Mouse (Mus musculus) gastrocnemius, postnatal 14 days (tissue): Measurements from ENCODE around the gene Mast4. TPM values are rescaled to one million over a fixed set of nuclear protein-coding genes. Genes with fewer than 3 reads are reported as not detected.

Source experiments
- DNase-seq: peaks from one replicate; pipeline ENCODE4 v3.0.0; 2021; ENCODE audit warnings: mixed read lengths
- intact Hi-C: fragments of 180-260 bp; cut with DNase I; formaldehyde crosslinking; loops from one replicate; pipeline ENCODE4 v1.15.1; 2025; ENCODE audit warnings: low total_unique reads
- total RNA-seq, 2 experiments: library from RNA; stranded (reverse); gene quantifications; 2 replicates each; pipeline ENCODE4 v1.2.3; 2021

The Mast4 gene
- total RNA-seq, 2 experiments from 2014 or later, result 28.0 to 31.2 TPM

GRCm38 (mm10) chr13:102806652-102807051 lies 527.6 kb downstream of the Mast4 start:
- intact Hi-C loops, result no loop called here
- DNase-seq, result no peak

DNA sequence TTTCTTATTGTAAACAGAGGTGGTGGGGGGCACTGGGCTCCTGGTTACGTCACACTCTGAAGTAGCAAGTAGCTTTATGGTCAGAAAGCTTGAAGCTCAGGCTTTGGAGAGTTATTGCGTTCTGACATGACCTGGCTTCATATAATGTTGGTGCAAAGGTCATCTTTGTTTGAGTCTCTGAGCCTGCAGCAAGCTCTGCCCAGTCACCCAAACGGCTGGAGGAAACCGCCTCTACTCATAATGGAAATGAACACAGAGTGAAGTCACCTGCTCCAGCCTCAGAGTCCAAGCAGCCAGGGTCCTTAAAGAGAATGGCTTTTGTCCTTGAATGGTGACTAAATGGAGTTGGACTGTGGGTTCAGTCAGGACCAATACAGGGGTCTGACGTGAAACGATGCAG lies 529.1 kb downstream of the Mast4 start:
- intact Hi-C loops, result no loop called here
- no peak for DNase-seq

DNA sequence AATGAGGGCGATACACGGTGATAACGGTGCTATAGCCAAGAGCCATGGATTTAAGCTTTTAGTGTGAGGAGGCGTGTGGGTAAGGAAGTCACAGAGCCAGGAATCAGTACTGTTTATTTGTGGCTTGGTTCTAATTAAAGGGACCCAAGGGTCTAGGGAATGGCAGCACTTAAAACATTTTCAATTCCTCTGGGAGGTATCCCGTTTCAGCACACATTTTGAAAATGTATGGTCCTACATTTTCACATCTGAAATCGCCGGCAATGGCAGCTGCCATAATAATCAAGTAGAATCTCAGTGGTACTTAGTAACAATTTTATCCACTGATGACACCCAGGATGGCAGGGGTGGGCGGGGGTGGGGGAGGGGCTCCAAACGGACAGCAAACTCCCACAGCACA lies 531.1 kb downstream of the Mast4 start:
- intact Hi-C loops, result no loop called here
- no peak for DNase-seq

DNA sequence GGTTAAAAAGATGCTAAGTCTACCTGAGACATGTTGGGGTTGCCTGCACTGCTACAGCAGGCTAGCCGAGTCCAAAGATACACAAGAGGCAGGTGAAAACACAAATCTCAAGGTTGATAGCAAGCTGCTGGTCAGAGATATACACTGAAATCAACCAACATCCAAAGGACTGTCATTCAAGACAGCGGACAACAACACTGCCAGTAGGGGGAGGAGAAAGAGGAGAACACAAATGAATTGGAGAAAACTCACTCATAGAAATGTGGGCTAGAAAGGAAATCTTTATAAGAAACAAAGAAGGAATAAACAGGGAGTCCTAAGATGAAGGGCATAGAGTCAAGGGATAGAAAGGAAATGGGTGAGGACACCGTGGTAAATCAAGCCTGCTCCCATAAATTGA lies 542.1 kb downstream of the Mast4 start:
- intact Hi-C loops, result no loop called here
- no peak for DNase-seq

DNA sequence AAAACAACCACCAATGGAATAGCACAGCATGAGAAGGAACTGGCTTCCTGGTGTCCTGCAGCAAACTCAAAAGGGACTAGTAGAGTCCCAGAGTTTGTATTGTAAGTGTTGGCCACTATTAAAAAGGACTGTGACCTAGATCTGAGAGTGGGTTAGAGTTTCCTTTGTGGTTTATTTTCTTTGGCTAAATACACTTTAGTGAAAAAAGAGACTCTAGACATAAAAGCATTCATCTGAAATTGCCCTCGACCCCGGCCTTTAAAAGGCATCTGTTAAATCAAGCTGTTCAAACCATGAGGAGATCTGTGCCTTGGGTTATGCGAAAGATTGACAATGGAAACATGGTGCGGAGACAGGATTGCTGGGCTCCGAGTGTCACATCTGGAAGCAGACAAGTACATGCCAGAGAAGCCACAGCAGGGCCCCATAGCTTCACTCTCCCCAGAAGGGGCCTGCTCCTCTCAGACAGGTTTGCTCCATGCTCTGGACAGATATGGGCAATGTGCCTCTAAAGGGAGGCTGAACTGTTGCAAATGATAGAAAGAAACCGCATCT lies 543.6 kb downstream of the Mast4 start:
- no peak for DNase-seq
- intact Hi-C loops, result no loop called here

GRCm38 (mm10) chr13:102786666-102787230 lies 547.5 kb downstream of the Mast4 start:
- DNase-seq, result no peak
- intact Hi-C loops, result no loop called here

GRCm38 (mm10) chr13:102783531-102784310 lies 550.6 kb downstream of the Mast4 start:
- no peak for DNase-seq
- intact Hi-C loops, result no loop called here

DNA sequence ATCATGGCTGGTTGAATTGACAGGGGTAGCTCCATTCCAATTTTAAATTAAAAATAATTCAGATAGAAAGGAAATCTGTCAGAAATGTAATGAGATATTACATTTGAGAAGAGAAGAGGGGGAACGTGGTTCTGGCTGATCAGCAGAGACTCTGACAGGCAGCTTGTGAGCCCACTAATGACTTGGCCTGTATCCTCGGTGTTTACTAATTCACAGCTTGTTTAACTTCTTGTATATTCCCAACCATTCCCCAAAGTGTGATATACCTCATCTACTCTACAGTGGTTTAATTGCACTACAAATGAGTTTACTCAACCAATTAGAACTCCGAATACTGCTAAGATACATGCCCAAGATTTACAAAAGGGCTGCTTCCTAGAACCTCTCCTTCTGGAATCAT lies 555.0 kb downstream of the Mast4 start:
- no peak for DNase-seq
- intact Hi-C loops, result no loop called here

GRCm38 (mm10) chr13:102778859-102779258 lies 555.4 kb downstream of the Mast4 start:
- intact Hi-C loops, result no loop called here

GRCm38 (mm10) chr13:102775506-102775905 lies 558.8 kb downstream of the Mast4 start:
- intact Hi-C loops, result no loop called here

More at GRCm38 (mm10) chr13:102778859-102779258, 555.4 kb downstream of the Mast4 start:
- no peak for DNase-seq

DNA sequence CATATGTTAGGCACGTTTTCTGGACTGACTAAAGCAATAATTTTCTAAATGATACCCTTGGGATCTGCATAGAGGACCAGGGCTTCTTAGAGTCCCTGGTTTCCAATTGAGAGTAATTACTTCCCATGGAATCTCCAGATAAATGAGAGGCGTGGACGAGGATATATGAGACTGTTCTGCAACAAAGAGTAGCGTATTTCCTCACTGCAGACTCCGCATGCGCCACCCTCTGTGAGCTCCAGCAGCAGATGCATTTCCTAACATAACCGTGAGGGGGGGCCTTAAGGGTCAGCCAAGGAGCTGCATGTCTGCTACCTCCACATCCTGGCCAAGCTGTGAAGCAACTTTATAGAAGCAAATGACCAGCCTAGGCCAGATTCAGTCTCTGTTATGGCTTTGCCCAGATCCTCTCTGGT lies 559.5 kb downstream of the Mast4 start:
- intact Hi-C loops, result no loop called here
- no peak for DNase-seq

More at GRCm38 (mm10) chr13:102775506-102775905, 558.8 kb downstream of the Mast4 start:
- no peak for DNase-seq

DNA sequence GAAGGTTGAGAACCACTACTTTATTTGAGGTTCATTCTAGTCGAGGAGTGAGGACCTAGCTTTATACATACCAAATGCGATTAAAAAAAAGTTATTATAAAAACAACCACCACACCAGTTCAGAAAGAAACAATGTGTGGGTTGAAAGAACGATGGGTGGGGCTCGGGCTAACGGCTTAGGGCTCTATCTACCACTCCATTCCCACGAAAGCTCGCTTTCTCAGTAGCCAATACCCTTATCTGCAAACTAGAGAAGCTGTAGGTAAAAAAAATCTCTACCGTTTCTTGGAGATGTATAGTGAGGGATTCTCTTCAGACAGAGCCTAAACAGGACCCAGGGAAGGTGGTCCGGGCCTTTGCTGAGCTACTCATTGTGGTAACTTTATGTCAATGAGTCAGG lies 561.1 kb downstream of the Mast4 start:
- no peak for DNase-seq
- intact Hi-C loops, result no loop called here

DNA sequence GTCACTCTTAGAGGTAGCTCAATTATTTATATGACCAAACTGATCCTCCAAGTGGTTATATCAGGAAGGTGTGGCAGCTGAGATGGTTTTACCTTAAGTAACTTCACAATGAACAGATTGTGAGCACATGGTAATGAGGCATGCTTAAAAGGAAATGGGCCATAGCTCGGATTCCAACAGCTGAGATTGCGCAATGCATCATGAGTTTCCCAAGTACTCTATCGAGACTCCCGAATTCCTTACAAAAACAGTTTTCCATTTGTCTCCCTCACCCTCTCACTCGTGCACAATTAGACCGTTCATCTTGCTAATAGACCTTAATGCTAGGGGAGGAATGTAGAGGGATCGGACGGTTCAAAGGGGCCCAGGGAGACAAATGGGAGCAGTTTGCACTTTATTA lies 564.1 kb downstream of the Mast4 start:
- no peak for DNase-seq
- intact Hi-C loops, result no loop called here

DNA sequence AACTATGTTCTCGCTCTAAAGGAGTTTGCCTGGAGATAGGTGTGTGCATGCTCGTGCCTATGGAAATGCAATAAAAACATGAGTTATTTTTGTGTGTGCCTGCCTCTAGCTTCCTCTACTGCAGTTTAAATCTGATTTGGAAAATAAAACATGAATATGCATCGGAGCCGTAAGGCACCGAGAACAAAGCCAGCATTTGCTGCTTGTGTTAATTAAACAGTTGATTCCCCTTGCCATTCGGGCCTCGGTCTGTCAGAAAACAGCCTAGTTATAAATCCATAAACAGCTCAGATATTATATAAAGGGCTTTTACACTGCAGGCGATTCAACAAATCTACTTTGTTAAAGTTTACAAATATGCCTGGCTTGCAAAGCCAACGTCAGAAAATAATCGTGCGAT lies 565.8 kb downstream of the Mast4 start:
- intact Hi-C loops, result no loop called here
- no peak for DNase-seq

- no peak for DNase-seq
- intact Hi-C loops, result no loop called here
Observed at GRCm38 (mm10) chr13:102767110-102767509, 567.2 kb downstream of the Mast4 start.

- intact Hi-C loops, result no loop called here
- no peak for DNase-seq
Observed at GRCm38 (mm10) chr13:102765216-102765615, 569.1 kb downstream of the Mast4 start.

DNA sequence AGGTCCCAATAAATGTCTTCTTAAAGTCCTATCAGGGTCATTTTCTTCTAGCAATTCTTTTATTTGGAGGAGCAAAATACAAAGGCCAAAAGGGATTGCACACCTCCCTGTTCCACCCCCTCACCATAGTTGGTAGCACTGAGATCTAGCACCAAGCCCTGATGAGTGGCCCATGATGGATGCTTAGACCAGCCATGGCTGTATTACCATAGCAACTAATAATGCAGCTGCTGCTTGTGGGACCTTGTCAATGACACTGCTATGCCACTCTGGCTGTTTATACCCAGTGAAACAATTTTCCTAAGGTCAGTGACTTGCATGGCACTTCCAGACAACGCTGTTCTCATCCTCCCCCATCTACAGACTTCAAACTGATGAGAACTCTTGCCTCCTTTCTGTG lies 570.1 kb downstream of the Mast4 start:
- intact Hi-C loops, result no loop called here
- no peak for DNase-seq

- intact Hi-C loops, result no loop called here
- DNase-seq, result no peak
Observed at GRCm38 (mm10) chr13:102762203-102762602, 572.1 kb downstream of the Mast4 start.

DNA sequence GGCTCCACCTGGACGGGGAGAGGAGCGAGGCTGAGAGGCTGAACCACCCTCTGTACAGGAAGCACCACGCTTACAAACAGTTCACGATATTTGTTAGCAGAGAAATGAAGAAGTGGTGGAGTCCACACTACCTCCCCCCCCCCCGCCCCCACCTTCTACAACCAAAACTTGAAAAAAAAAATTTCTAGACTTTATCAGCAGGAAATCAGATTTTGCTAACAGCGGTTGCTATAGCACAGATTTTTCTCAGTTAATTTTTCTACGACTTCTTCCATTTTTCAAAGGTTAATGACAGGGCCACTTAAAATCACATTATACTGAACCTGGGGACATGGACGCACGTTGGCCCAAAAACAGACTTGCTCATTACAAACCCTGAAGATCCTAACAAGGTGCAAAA lies 572.9 kb downstream of the Mast4 start:
- intact Hi-C loops, result no loop called here
- no peak for DNase-seq

- DNase-seq, result no peak
- intact Hi-C loops, result no loop called here
Observed at GRCm38 (mm10) chr13:102758021-102758420, 576.3 kb downstream of the Mast4 start.

DNA sequence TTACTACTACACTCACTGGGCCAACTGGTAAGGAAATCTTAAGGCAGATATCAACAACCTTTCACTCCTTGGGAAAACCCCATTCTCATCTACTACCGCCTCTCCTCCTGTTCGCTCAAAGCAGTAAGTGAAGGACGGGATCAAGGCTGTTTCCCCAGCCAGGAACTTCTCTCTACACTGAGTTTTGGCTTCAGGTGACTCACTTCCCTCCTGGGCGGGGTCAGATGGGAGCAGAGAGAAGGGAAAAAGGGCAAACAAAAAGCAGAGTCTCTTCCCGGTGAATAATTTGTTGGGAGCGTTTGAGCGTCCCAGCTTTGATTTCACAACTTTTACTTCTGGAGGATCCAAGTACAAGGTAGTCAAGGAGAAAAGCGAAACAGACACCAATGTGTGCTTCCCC lies 578.2 kb downstream of the Mast4 start:
- DNase-seq, result no peak
- intact Hi-C loops, result no loop called here
